Mouse (Mus musculus) retina, adult 2 months (tissue): ENCODE measurements at regions not wholly inside any gene's neighbourhood (a gene's known extent, or its start where the extent isn't known, plus 50 kb on each side); places are given as distances from the start of the nearest gene placed in this dataset.

Source experiments
- DNase-seq: peaks from one replicate; pipeline ENCODE4 v3.0.0-alpha.2; 2012; ENCODE audit warnings: low read depth, low spot score

DNA sequence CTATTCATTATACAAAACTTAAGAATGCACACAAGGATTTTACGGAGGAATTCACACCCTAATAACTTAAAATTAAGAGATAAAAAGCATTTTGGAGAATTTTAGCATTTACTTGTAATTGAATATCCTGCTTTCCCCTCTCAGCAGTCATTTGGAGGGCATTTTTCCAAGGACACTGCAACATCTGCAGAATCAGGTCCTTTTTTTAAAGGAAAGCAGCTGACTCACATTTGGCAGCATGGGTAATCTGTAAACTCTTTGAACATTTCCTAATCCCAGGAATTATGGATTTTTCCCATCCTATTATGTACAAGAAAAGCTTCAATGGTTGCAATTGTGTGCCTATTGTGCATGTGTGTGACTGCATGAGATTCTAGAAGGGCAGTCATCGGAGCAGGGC lies 112.0 kb downstream of the Gm19410 start:
- DNase-seq, result no peak

DNA sequence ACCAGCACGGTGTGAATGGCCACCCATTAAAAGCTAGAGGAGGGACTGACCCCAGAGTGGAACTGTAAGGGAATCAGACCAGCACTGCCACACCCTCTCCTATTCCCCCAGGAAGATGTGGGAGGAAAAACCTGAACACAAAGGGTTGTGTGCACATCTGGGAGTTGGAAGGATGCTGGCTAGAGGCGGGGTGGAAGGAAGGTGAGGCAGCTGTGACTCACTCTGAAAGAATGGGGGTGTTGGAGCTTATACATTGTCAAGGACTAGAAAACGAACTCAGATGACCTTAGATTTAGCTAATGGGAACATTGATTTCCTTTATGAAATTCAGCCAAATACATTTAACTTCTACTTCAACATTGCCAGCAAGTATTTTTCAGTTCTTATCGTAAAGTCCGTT lies 116.2 kb downstream of the Gm19410 start:
- no peak for DNase-seq

DNA sequence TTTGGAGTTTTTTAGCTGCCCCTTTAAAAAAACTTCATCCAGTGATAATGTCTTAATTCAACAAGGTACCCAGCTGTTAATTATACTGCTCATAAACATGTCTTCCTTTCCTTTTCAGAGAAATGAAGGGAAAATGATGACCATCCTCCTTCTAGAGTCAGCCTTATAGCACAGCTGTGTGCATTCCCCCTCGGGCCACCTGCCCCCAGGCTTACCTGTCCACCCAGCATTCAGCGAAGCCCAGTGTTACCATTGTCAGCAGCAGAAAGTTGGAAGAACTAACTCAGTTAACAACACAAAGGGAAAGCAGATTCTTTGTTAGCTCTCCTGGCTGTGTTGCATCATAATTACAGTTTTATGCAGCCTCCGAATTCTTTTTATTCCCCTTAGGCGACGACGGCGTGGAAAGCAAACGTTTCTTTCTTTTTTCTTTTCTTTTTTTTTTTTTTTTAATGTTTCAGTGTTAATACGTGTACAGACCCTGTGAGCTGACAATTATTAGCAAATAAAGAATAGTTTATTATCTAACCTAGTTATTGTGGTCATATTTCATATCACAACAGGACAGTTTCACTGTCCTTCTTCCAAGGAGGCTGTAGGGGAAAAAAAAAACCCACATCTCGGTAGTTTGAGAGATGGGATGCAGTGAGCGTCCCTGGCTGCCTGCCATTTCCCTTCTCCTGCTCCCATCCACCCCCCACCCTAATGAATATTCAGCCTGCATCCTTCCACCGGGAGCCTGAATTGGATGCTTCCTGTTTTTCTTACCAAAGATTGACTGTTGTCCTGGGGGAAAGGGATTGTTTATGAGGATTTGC lies 117.3 kb downstream of the Gm19410 start:
- DNase-seq, result no peak

DNA sequence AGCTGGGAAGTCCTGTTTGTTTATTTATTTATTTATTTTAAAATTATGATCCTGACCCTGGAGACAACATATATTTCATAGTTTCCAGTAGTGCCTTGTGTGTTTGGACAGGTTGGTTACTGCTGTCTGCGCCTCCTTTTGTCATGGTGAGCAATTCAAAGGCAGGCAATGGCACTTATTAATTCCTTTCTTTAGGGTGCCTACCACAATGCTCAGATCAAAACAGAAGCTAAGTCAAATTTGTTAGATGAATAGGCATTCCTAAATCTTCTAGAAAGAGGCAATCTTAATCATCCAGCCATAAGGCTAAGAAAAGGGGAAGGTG lies 117.8 kb downstream of the Gm19410 start:
- no peak for DNase-seq

DNA sequence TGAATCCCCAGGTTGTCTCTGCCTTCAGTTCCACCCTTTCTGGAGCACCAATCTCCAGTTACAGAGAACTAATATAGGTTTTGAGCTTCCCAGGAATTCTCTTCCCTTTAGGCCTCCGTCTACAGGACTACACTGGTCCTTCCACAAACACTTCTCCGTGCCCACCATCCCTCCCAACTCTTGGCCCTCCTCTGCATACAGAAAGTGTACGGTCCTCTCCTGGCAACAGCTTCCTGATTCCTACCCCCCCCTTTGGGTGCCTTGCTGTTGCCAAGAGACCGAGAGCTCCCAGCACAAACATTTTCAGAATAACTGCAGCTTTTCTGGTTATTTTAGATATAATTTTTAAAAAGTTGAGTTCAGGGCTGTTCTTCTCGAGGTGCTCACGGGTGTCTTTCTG lies 119.0 kb downstream of the Gm19410 start:
- no peak for DNase-seq

DNA sequence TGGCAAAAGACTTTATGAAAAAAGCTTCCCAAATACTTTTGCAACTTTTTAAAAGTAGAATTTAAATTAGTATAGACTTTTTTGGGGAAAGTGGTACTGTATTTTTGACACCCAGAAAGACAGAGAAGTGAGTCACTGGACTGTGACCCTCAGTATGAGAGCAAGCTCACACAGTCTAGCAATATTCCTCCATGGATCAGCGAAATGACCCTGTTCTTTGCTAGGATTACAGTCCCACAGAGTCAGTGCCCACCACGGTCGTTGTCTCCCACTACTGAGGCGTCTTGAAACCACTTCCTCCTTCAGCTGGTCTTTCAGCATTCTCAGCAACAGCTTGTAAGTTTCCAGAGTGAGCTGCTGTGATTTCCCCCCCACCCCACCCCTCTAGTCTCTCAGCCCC lies 124.5 kb downstream of the Gm19410 start:
- DNase-seq, result no peak

DNA sequence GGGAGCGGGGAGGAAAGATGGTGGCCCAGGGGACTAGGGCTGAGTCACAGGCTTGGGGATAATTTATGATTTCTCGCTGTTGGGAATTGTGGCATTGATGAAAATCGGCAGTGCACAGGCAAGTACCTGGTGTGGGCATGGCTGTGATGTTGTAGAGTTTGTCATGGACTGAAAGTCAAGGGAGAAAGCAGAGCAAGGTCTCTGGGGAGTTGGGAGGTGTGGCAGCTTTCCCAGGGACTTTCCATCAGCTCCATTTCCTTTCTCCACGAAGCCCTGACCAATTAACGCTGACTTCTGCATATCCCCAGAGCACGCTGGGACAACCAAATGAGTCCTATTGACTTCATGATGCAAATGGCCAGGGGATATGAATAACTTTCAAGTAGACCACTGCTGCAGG lies 126.2 kb downstream of the Gm19410 start:
- no peak for DNase-seq

DNA sequence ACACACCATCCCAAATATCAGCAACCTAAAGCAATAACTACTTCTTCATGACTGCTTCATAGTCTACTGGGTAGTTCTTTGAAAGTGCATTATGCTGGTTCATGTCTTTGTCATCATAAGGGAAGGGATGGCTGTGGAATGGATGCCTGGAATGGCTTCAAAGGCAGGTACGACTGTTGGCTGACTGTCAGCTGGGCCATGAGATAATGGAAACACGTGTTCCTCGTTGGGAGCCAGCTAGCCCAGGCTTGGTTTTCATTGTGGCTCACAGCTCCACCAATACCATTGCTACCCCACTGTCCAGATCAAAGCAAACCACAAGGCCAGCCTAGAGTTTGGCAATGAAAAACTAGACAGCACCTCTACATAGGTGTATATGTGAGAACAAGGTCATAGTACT lies 132.9 kb downstream of the Gm19410 start:
- no peak for DNase-seq

DNA sequence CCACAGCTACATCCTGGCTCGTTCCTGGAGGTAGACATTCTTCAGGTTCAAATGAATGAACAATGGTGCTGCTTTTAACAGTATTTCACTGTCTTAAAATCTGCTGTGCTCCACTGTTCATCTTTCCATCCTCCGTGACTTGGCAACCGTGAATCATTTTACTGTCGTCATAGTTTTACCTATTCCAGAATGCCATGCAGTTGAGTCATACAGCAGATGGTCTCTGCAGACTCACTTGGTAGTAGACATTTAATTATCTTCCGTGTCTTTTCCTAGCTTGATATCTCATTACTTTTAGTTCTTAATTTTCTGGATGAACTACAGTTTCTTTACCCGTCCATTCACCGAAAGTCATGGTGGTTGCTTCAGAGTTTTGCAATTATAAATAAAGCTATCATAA lies 135.9 kb downstream of the Gm19410 start:
- no peak for DNase-seq

DNA sequence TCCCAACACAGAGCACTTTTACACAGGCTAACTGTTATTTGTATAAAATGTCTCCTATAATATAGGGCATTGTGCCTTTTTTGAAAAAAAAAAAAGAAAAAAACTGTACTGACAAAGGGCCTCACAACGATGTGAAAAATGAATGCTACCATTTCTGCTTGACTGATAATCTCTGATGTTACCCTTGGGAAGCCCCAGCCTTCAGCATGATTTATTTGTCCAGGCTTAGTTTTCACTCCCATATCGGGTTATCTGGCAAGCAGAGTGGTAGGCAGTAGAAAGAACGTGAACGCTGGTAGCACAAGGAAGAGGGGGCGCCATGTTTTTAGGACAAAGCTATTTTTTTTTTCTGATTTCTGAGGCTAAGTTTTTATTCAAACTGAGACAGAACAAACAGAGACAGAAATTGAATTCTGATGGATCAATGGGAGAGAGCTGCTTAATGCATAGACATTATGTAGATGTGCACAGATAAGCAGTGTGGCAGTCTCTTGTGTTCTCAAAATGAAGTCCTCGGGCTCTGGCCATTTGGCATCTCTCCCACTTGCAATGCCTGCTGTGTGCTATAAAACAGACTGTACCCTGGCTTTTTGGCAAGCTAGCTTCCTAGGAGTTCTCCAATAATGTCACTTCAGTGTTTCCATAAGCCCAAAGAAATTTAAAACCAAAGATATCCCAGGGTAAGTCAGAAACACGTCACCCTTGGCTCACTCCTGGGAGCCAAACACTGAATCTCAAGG lies 139.3 kb downstream of the Gm19410 start:
- DNase-seq, result no peak

DNA sequence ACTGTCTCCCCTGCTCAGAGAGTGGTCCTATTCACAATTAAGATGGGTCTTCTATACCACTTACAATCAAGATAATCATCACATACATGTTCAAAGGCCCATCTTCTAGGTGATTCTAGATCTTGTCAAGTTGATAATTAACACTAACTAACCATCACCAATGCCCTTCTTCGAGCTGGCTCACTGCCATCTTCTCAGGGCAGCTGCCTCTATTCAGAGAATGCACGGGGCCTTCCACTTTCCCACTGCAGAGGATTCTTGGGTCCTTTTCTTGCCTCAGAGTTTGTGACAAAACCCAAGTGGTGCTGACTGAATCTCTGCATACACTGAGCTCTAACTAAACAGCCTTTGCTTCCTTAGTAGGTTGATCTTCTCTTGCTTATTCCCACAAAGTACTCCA lies 142.4 kb downstream of the Gm19410 start:
- DNase-seq, result no peak

DNA sequence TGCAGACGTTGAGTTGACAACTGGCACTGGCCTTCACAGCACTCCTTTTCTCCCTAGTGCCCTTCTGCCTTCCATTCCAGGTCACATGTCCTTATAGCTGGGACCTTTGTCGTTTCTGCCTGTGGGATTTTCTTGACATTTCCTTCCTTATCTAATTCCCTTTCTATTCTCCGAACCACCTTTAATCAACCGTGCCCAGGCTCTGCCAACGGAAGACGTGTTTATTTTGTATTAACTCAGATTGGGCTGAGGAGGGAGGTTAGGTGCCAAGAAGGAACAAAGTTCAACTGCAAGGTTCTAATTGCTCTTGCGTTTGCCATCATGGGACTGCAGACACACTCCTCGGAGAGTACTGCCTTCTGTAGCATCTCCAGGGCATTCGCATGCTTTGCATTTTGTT lies 146.7 kb downstream of the Gm19410 start:
- no peak for DNase-seq

DNA sequence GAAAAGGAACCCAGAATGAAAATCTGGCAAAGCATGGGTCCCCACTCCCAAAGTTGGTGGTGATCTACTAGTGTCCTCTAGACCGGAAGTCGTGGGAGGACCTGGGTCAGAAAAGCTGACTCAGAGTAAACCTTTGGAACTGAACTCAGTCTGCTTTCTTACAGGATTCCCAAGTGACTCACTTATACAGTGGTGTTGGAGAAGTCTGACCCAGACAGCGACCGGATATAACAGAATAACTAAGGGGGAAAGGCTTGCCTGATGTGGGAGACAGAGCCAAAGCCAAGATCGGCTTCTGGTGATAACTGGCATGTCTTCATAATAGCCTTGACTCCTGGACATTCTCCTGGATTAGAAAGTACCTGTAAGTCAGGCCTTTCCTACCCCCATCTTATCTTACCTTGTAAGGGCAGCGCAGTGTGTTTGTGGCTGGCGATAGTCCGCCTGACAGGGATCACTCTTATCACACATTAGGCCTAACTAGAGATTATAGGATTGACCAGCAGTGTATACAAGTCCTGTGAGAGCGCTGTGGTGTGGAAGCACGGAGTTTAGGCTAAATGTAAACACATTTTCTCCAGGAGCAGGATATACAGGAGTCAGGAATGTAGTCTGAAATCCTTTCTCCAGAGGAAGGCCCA lies 150.4 kb downstream of the Gm19410 start:
- DNase-seq, result no peak

DNA sequence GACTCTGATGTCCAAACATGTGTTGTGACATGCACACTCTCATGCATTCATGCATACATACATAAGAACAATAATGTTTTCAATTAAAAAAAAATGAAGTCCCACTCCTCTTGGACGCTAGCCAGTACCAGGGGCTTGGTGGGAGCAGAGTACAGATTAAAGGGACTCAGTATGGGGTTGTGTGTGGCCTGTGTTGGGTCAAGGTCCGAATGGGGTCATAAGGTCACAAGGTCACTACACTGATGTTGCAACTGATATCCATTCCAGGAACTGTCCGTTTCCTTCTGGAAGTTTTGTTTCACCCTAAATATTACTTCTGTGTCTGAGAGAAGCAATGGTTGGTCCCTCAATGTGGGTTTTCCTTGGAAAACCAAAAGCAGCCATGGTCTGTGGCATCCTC lies 152.0 kb downstream of the Gm19410 start:
- DNase-seq, result no peak

DNA sequence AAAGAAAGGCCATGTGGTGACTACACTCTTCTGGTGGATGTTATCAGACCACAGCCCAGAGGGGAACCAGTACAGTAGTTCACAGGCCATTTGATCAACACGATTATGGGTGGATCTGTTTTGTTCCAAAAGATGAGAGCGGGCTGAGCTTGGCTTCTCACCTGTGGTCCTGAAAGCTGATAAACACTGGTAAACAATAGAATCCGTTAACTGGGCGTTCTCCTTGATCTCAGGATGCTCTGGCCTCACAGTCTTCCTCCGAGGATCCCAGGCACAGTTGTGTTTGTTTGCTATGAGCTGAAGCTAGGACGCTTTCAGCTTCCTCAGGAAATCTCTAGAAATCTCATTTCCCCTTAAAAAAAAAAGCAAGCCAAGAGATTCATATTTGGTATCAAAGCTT lies 153.9 kb downstream of the Gm19410 start:
- DNase-seq, result no peak

DNA sequence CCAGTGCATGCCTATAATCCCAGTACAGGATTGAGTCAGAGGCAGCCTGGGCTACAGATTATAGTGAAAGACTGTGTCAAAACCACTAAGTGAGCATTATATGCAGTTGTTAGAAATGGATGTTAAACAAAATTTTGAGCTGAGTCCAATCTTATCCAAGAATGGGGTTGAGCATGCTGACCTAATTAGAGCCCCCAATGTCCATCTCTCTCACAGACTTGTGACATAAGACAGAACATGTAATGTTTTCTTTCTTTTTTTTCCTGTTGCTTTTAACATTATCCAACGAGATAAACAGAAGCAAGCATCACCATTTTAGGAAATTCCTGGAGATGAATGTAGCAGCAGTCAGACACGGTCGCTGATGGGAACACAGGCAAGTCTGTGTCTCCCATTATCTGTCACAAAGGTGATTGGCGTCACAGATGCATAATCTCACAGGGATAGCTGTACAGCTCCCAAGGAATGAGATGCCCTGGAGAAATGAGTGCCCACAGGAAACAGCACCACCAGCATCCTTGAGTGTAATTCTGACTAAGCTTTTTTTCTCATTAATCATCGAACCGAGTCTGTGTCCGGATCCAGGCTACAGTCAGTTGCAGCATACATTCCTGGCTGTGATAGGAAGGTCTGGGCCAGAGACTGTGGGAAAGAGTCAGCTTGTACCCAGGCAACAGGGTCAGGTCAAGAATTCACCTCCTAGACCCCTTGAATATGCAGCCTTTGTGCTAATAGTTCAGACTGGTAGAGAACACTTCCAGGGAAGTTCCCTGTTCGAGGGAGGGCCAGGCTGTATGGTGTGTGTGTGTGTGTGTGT lies 154.5 kb downstream of the Gm19410 start:
- DNase-seq, result no peak

DNA sequence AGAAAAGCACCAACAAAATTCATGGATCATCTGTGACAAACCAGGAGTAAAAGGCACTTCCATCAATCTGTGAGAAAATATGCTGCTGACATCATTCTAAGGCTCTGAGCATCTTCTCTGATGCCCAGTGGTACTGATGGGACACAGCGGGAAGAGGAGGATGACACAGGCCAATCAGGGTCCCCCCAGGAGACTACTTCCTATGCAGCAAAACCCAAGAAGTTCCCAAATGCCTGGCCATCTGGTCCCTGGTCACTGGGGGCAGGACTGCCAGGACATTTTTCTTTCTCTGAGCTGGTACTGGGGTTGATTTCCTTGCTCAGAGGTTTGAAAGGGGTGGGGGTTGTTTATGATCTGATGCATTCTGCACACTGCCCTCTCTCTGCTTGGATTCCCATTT lies 158.4 kb downstream of the Gm19410 start:
- DNase-seq, result no peak

DNA sequence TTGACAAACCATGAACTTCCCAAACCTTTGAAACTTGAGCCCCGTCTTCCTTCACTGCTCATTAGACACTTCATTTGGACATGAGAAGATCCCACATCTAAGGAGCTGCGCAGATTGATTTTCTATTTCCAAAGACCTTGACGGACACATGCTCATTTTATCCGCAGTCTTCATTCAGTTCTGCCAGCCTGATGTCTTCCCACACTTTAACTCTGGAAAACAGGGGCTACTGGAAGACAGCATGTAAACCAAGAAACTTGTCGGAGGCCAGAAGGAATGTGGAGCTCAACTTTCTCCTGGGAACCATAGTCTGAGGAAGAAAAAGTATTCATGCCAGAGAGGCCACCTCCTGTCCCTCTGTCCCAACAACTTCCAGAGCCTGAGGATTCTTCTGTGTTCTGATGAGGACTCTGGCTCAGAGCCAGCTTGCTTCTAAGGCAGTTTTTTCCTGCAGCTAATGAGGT lies 161.8 kb downstream of the Gm19410 start:
- no peak for DNase-seq

DNA sequence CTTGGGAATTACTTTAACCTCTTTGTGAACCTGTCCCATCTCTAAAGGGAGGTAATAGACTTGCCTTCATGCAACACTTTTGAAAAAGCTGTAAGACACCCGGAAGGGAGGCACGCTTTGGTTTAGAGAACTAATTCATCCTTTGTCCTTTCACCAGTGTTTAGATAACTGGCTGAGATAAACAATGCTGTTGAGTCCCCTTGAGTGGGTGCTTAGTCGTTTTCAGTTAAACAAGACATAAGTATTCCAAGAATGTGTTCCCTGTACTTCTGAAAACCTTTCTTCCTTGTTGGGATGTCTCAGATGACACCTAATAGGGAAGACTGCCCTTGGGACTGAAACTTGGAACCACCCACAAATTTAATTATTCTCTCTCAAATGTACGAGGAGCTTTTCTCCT lies 164.7 kb downstream of the Gm19410 start:
- no peak for DNase-seq

DNA sequence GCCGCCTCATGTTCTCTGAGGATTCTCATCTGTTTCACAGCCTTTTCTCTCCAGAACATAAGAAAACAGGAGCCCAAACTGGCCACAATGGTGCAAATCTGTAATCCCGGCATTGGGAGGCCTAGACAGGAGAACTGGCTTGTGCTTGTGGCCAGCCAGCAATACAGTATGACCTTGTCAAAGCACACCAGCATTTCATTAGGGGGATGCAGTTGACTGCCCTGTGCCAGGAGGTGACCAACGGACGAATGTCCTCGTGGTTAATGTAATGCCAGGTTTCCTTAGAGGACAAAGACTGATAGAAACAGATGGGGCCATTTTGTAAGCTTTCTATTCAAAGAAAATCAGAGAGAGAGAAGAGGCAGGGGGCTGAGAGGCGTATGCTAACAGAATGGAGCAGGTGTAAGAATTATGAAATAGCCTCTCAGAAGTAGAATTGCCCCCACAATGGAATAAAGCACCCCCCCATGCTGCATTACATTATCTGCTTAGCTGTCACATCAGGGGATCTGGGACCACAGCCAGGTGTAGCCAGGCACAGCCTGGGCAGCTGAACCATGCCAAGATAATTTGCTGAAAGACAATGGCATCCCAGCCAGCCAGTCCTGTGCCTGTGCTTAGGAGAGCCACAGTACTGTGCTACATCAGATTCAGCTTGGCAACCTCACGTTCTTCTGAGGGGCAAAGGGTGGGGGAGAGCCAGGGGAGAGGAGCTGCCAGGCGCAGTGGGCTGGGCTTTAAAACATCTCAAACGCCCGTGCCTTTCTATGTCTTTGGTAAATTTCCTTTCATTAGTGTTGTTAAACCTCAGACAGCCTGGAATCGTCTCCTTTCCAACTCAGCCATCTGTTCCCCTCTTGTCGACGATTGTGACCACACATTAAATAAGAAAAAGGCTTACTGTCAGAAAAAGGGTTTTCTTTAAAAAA lies 167.9 kb downstream of the Gm19410 start:
- DNase-seq, result peak; percentile 16

DNA sequence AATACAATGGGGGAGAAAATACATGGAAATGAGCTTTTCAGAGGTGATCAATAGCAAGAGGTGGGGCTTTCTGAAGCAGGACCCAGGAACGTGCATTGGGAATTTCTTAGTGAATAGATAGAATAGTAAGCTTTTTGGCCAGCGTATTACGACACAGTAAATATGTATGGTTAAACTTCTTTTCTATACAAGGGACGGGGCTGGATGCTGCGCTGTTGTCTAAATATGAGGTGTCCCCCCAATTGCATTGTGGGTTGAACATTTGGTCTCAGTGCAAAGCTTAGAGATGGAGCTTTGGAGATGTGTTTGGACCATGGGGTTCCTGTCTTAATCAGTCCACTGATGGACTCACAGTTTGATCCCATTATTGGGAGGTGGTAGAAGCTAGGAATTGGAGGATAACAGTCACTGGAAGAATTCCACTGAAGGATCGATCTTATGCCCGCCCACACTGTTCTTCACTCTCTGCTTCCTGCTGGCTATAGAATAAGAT lies 168.6 kb downstream of the Gm19410 start:
- DNase-seq, result no peak
